Comparison of ENCODE assay signal across 31 mouse cellular contexts in genomic region chr14:62673646-62674045, GRCm38 (mm10). TPM values are rescaled to one million over a fixed set of nuclear protein-coding genes. Genes with fewer than 3 reads are reported as not detected.
DNase-seq lines count a peak whose midpoint lies in the region; ATAC-seq and TF ChIP-seq lines count a peak whose summit lies in the region.
"Had no signal": no experiment of that assay in that cellular context is flagged by ENCODE, and none has a peak within 500 bp of the region (broad histone marks: within the 10 kb centered on the region; RNA-seq: fewer than 3 reads in every experiment).

No protein-coding gene starts in this region.

- H3K79me2 ChIP-seq in heart, adult 2 months (replicated peaks; ENCODE audit: control insufficient read depth, insufficient read depth, low read length), result no peaks in the 10 kb centered on the region

- no peak for TF ChIP-seq EP300 in heart, adult 2 months (IDR thresholded peaks at IDR 0.05; ENCODE audit: insufficient read depth, low read depth, low read length)

- H3K4me3 ChIP-seq in heart, adult 2 months, result no peak overlapping the region
- H3K4me3 ChIP-seq in intestine, embryonic 16.5 days (ENCODE audit: low read length), result no peak overlapping the region
- no peak overlapping the region for H3K4me3 ChIP-seq in hindbrain, embryonic 16.5 days (ENCODE audit: low read length)
- H3K4me3 ChIP-seq: forebrain, embryonic 10.5 days; forebrain, embryonic 13.5 days; heart, embryonic 12.5 days; heart, embryonic 15.5 days had no signal

- H3K27me3 ChIP-seq in heart, adult 2 months (ENCODE audit: control insufficient read depth, insufficient read depth, low read length), result no peaks in the 10 kb centered on the region
- no peaks in the 10 kb centered on the region for H3K27me3 ChIP-seq in intestine, embryonic 16.5 days (replicated peaks; ENCODE audit: control insufficient read depth, insufficient read depth, low read length)
- no peaks in the 10 kb centered on the region for H3K27me3 ChIP-seq in hindbrain, embryonic 16.5 days (replicated peaks; ENCODE audit: control insufficient read depth, insufficient read depth, low read length)
- H3K27me3 ChIP-seq: forebrain, embryonic 13.5 days; heart, embryonic 12.5 days; heart, embryonic 15.5 days had no signal

- no peak overlapping the region for H3K9ac ChIP-seq in heart, adult 2 months (ENCODE audit: low read depth, low read length)
- no peak overlapping the region for H3K9ac ChIP-seq in intestine, embryonic 16.5 days (ENCODE audit: low read depth, low read length)
- no peak overlapping the region for H3K9ac ChIP-seq in hindbrain, embryonic 16.5 days (ENCODE audit: low read depth, low read length)
- H3K9ac ChIP-seq: forebrain, embryonic 13.5 days; heart, embryonic 12.5 days; heart, embryonic 15.5 days; hindbrain, embryonic 14.5 days had no signal

- H3K27ac ChIP-seq in heart, adult 2 months, result no peak overlapping the region
- no peak overlapping the region for H3K27ac ChIP-seq in intestine, embryonic 16.5 days (ENCODE audit: low read length)
- no peak overlapping the region for H3K27ac ChIP-seq in hindbrain, embryonic 16.5 days (ENCODE audit: low read depth, low read length)
- H3K27ac ChIP-seq: forebrain, embryonic 10.5 days; forebrain, embryonic 13.5 days; heart, embryonic 15.5 days; hindbrain, embryonic 14.5 days had no signal

- 92% methylated on average over 3 of the region's 3 CpGs for WGBS in heart, adult 2 months
- WGBS in intestine, embryonic 16.5 days, result 90% methylated on average over 3 of the region's 3 CpGs
- 92% methylated on average over 3 of the region's 3 CpGs for WGBS in hindbrain, embryonic 16.5 days

- H3K4me1 ChIP-seq in heart, adult 2 months (ENCODE audit: control insufficient read depth, insufficient read depth, low read length), result no peaks in the 10 kb centered on the region
- no peaks in the 10 kb centered on the region for H3K4me1 ChIP-seq in intestine, embryonic 16.5 days (ENCODE audit: control insufficient read depth, insufficient read depth, low read length)
- H3K4me1 ChIP-seq in hindbrain, embryonic 16.5 days (ENCODE audit: control insufficient read depth, insufficient read depth, low read depth, low read length), result no peaks in the 10 kb centered on the region
- H3K4me1 ChIP-seq: forebrain, embryonic 10.5 days; forebrain, embryonic 13.5 days; heart, embryonic 12.5 days; heart, embryonic 15.5 days had no signal

- intact Hi-C loops in heart, adult 2 months (cut with DNase I), result no loop called here
- intact Hi-C loops in heart, postnatal 25 days (cut with DNase I), result no loop called here

- peak; percentile 20 for TF ChIP-seq CTCF in heart, adult 2 months (IDR thresholded peaks at IDR 0.05)

- ATAC-seq in intestine, embryonic 16.5 days, result no peak
- no peak for ATAC-seq in hindbrain, embryonic 16.5 days
- ATAC-seq: CD4-positive, CD25-positive, alpha-beta regulatory T cell, adult 4 months; forebrain, embryonic 13.5 days; forebrain, embryonic 16.5 days had no signal

- peak; percentile 21 for DNase-seq in cerebellum, postnatal 10 days
- no peak for DNase-seq in cerebellum, adult 9-10 months
- DNase-seq in heart, adult 2 months, result no peak
- no peak for DNase-seq in heart, postnatal 25 days (ENCODE audit: low spot score)
- DNase-seq in 3T3-L1 (ENCODE audit: low read depth, low spot score), result peak; percentile 43
- DNase-seq in NIH3T3 (ENCODE audit: low read depth), result peak; percentile 17
- DNase-seq: adrenal gland, adult 8-10 months; adrenal gland, postnatal 25 days; cerebellum, adult 11-12 months; gastrocnemius, postnatal 25 days; heart, postnatal 4 days; kidney, adult 18-20 months; kidney, adult 9 months had no signal

- no peak overlapping the region for H3K4me2 ChIP-seq in intestine, embryonic 16.5 days (ENCODE audit: low read depth, low read length)
- no peak overlapping the region for H3K4me2 ChIP-seq in hindbrain, embryonic 16.5 days (ENCODE audit: low read length)
- H3K4me2 ChIP-seq: forebrain, embryonic 13.5 days; heart, embryonic 12.5 days; heart, embryonic 15.5 days; hindbrain, embryonic 14.5 days had no signal

- TF ChIP-seq POLR2A in heart, adult 2 months (IDR thresholded peaks at IDR 0.05; ENCODE audit: insufficient read depth, low read depth, low read length), result no peak

- H3K9me3 ChIP-seq in intestine, embryonic 16.5 days (ENCODE audit: control insufficient read depth, low read length), result no peaks in the 10 kb centered on the region
- no peaks in the 10 kb centered on the region for H3K9me3 ChIP-seq in hindbrain, embryonic 16.5 days (ENCODE audit: control insufficient read depth, low read length)
- H3K9me3 ChIP-seq: forebrain, embryonic 10.5 days; forebrain, embryonic 13.5 days; heart, embryonic 12.5 days; heart, embryonic 15.5 days had no signal

- no peaks in the 10 kb centered on the region for H3K36me3 ChIP-seq in heart, adult 2 months (ENCODE audit: control insufficient read depth, insufficient read depth, low read length)
- no peaks in the 10 kb centered on the region for H3K36me3 ChIP-seq in intestine, embryonic 16.5 days (ENCODE audit: control insufficient read depth, insufficient read depth, low read length)
- no peaks in the 10 kb centered on the region for H3K36me3 ChIP-seq in hindbrain, embryonic 16.5 days (ENCODE audit: control insufficient read depth, insufficient read depth, low read length)
- H3K36me3 ChIP-seq: forebrain, embryonic 10.5 days; heart, embryonic 12.5 days; heart, embryonic 15.5 days had no signal

RNA-seq across cellular contexts. Expression of gene Serpine3, which starts 10.2 kb away (rescaled TPM):
- not detected for total RNA-seq in heart, adult 2 months (2021)
- not detected in 2 replicates for polyA plus RNA-seq in heart, adult 2 months (2012; rRNA removed)
- not detected for total RNA-seq in heart, postnatal 25 days (2021)
- polyA plus RNA-seq in intestine, embryonic 16.5 days (2015; fragmentation: Nextera tagmentation; extraction: Ambion mirVana), result not detected in 2 replicates
- polyA plus RNA-seq in hindbrain, embryonic 16.5 days (2015; fragmentation: Nextera tagmentation; extraction: Ambion mirVana), result 0.11 TPM in 1 of 2 replicates, not detected in the other
- total RNA-seq: adrenal gland, adult 8-10 months; adrenal gland, postnatal 25 days; gastrocnemius, adult 18-20 months; gastrocnemius, postnatal 25 days; heart, postnatal 10 days; heart, postnatal 4 days; MEL had no signal
- polyA plus RNA-seq: C2C12; CD4-positive, CD25-positive, alpha-beta regulatory T cell, adult 4 months; embryonic facial prominence, embryonic 11.5 days; embryonic facial prominence, embryonic 14.5 days; forebrain, embryonic 10.5 days; forebrain, embryonic 13.5 days; forebrain, embryonic 16.5 days; gonadal fat pad, adult 2 months; heart, embryonic 12.5 days; heart, embryonic 15.5 days; hindbrain, embryonic 11.5 days; intestine, embryonic 14.5 days had no signal

Comparison
In these comparisons a context has a peak if more than half of its experiments do, and no peak if none do; other contexts are left out.
1. DNase-seq: peak in cerebellum, postnatal 10 days (2 of 2), 3T3-L1 (single experiment) and NIH3T3 (single experiment); none in cerebellum, adult 9-10 months (single experiment), heart, adult 2 months (0 of 2) and heart, postnatal 25 days (single experiment).